Mouse (Mus musculus): ENCODE measurements around the gene Mid1.

DNA sequence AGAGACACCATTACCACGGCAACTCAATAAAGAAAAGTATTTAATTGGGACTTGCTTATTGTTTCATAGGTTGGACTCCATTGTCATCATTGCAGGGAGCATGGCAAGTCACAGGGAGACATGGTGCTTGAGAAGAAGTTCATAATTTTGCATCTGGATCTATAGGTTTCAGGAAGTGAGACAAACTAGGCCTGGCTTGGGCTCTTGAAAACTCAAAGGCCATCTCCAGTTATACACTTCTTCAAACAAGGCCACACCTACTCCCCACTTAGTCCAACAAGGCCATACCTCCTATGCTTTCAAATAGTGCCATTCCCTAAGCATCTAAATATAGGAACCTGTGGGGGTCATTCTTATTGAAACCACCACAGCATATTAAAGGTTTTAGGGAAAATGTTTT lies 189.5 kb downstream of the Mid1 start:
- TF ChIP-seq EP300 (IDR thresholded peaks at IDR 0.05; ENCODE audit: low read depth) = no peak
- TF ChIP-seq CTCF (IDR thresholded peaks at IDR 0.05; ENCODE audit: low read depth) = no peak
